Mouse (Mus musculus): ENCODE measurements around the gene Sec14l4. TPM values are rescaled to one million over a fixed set of nuclear protein-coding genes. Genes with fewer than 3 reads are reported as not detected.

Sec14l4 gene
- polyA plus RNA-seq, 1 experiment from 2014 or later, result not detected

Other genes with a start within 250 kb of the Sec14l4 start
- gene Osbp2, start 167.6 kb upstream of the Sec14l4 start, polyA plus RNA-seq (2014; fragmentation: Nextera tagmentation; extraction: Ambion mirVana), result 0.55 and 0.85 TPM in 2 replicates
- 0.21 TPM in 2 replicates for gene 4921536K21Rik, start 136.4 kb upstream of the Sec14l4 start, polyA plus RNA-seq (2014; fragmentation: Nextera tagmentation; extraction: Ambion mirVana)
- gene Dusp18, start 136.2 kb upstream of the Sec14l4 start, polyA plus RNA-seq (2014; fragmentation: Nextera tagmentation; extraction: Ambion mirVana), result 13.2 and 13.9 TPM in 2 replicates
- 2.0 and 2.1 TPM in 2 replicates for gene Slc35e4, start 116.8 kb upstream of the Sec14l4 start, polyA plus RNA-seq (2014; fragmentation: Nextera tagmentation; extraction: Ambion mirVana)
- 31.0 and 33.8 TPM in 2 replicates for gene Tcn2, start 99.3 kb upstream of the Sec14l4 start, polyA plus RNA-seq (2014; fragmentation: Nextera tagmentation; extraction: Ambion mirVana)
- gene Pes1, start 67.5 kb upstream of the Sec14l4 start, polyA plus RNA-seq (2014; fragmentation: Nextera tagmentation; extraction: Ambion mirVana), result 78.9 and 81.2 TPM in 2 replicates
- 0.18 TPM in 1 of 2 replicates, not detected in the other for gene 4930556J24Rik, start 54.7 kb upstream of the Sec14l4 start, polyA plus RNA-seq (2014; fragmentation: Nextera tagmentation; extraction: Ambion mirVana)
- 0.63 and 0.99 TPM in 2 replicates for gene Gal3st1, start 47.8 kb upstream of the Sec14l4 start, polyA plus RNA-seq (2014; fragmentation: Nextera tagmentation; extraction: Ambion mirVana)
- not detected in 2 replicates for gene Sec14l3, start 33.4 kb downstream of the Sec14l4 start, polyA plus RNA-seq (2014; fragmentation: Nextera tagmentation; extraction: Ambion mirVana)
- gene Mtfp1, start 64.0 kb downstream of the Sec14l4 start, polyA plus RNA-seq (2014; fragmentation: Nextera tagmentation; extraction: Ambion mirVana), result 6.7 and 8.7 TPM in 2 replicates
- 1.3 and 1.5 TPM in 2 replicates for gene Sec14l2, start 92.0 kb downstream of the Sec14l4 start, polyA plus RNA-seq (2014; fragmentation: Nextera tagmentation; extraction: Ambion mirVana)
- gene Rnf215, start 103.7 kb downstream of the Sec14l4 start, polyA plus RNA-seq (2014; fragmentation: Nextera tagmentation; extraction: Ambion mirVana), result 26.1 and 26.4 TPM in 2 replicates
- 3.5 and 3.6 TPM in 2 replicates for gene Ccdc157, start 128.8 kb downstream of the Sec14l4 start, polyA plus RNA-seq (2014; fragmentation: Nextera tagmentation; extraction: Ambion mirVana)
- 82.7 and 84.6 TPM in 2 replicates for gene Sf3a1, start 128.9 kb downstream of the Sec14l4 start, polyA plus RNA-seq (2014; fragmentation: Nextera tagmentation; extraction: Ambion mirVana)
- gene Tbc1d10a, start 155.3 kb downstream of the Sec14l4 start, polyA plus RNA-seq (2014; fragmentation: Nextera tagmentation; extraction: Ambion mirVana), result 15.9 and 18.1 TPM in 2 replicates
- gene Castor1, start 186.8 kb downstream of the Sec14l4 start, polyA plus RNA-seq (2014; fragmentation: Nextera tagmentation; extraction: Ambion mirVana), result 1.7 and 2.3 TPM in 2 replicates
- not detected in 2 replicates for gene Osm, start 205.0 kb downstream of the Sec14l4 start, polyA plus RNA-seq (2014; fragmentation: Nextera tagmentation; extraction: Ambion mirVana)
- 0.07 and 0.14 TPM in 2 replicates for gene Lif, start 226.1 kb downstream of the Sec14l4 start, polyA plus RNA-seq (2014; fragmentation: Nextera tagmentation; extraction: Ambion mirVana)

Data from embryonic facial prominence, embryonic 11.5 days (tissue).